Mouse (Mus musculus) ES-Bruce4 (cell line): Measurements from ENCODE around the gene Sspo.

ENCODE experiments used
- CTCF ChIP-seq: IDR thresholded peaks from one replicate; pipeline ENCODE4 v1.8.1; 2011; ENCODE audit warnings: low read depth, low read length
- EP300 ChIP-seq: IDR thresholded peaks from 2 replicates; pipeline ENCODE4 v1.6.1; 2011; ENCODE audit warnings: low read depth, low read length; ENCODE audit not compliant: insufficient read depth

DNA sequence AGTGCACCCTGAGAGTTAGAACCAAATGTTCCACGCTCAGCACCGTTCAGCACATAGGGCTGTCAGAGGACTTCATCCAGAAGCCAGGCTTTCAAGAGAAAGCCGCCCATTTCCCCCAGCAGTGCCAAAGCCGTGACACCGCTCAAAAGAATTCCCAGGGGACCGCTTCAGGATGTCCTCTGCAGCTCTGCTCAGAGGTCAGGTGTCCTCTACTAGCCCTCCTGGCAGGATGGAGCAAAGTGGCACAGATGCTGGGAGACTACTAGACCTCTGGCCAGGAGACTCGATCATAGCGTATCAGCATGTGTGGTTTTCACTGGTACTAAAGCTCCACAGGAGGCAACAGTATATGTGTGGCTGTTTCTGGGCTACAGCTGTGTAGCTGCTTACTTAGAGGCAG, 86.9 kb downstream of the Sspo start:
- TF ChIP-seq EP300: no peak
- TF ChIP-seq CTCF: no peak
